Mouse (Mus musculus): ENCODE results near the gene Pds5a. TPM values are rescaled to one million over a fixed set of nuclear protein-coding genes. Genes with fewer than 3 reads are reported as not detected.

The Pds5a gene
- polyA plus RNA-seq, 1 experiment from 2014 or later = 20.3 TPM

- no peak overlapping the region for H3K27ac ChIP-seq (replicated peaks)
- no peak overlapping the region for H3K4me2 ChIP-seq
- H3K27me3 ChIP-seq = no peaks in the 10 kb centered on the region
- H3K36me3 ChIP-seq (replicated peaks) = no peaks in the 10 kb centered on the region
- H3K4me1 ChIP-seq (replicated peaks) = no peaks in the 10 kb centered on the region
- 79% methylated on average over 1 of the region's 1 CpGs for WGBS (ENCODE audit: insufficient replicate concordance)
- no peak overlapping the region for H3K9ac ChIP-seq
- no peak overlapping the region for H3K4me3 ChIP-seq (replicated peaks)
- no peaks in the 10 kb centered on the region for H3K9me3 ChIP-seq (replicated peaks)
- no peak for ATAC-seq (ENCODE audit: insufficient read depth)
These were observed 13.4 kb upstream of the Pds5a start for GRCm38 (mm10) chr5:65711463-65711862.

GRCm38 (mm10) chr5:65710267-65710666 is 12.2 kb upstream of the Pds5a start:
- no peak for ATAC-seq (ENCODE audit: insufficient read depth)
- H3K27me3 ChIP-seq = no peaks in the 10 kb centered on the region
- 47% methylated on average over 8 of the region's 8 CpGs for WGBS (ENCODE audit: insufficient replicate concordance)

GRCm38 (mm10) chr5:65706979-65707378 is 8.9 kb upstream of the Pds5a start:
- H3K4me1 ChIP-seq (replicated peaks) = peaks cover 13% of the 10 kb centered on the region; the same call in 1 of the 2 replicates
- no peak for ATAC-seq (ENCODE audit: insufficient read depth)
- no peaks in the 10 kb centered on the region for H3K27me3 ChIP-seq
- 72% methylated on average over 5 of the region's 5 CpGs for WGBS (ENCODE audit: insufficient replicate concordance)
- no peak overlapping the region for H3K27ac ChIP-seq (replicated peaks)
- no peak overlapping the region for H3K4me2 ChIP-seq
- H3K9me3 ChIP-seq (replicated peaks) = no peaks in the 10 kb centered on the region
- H3K9ac ChIP-seq = no peak overlapping the region
- no peak overlapping the region for H3K4me3 ChIP-seq (replicated peaks)
- no peaks in the 10 kb centered on the region for H3K36me3 ChIP-seq (replicated peaks)

More at GRCm38 (mm10) chr5:65710267-65710666, 12.2 kb upstream of the Pds5a start:
- Histone ChIP-seq H3K36me3 (replicated peaks) (no peaks in the 10 kb centered on the region), H3K9ac (no peak overlapping the region), H3K4me3 (replicated peaks) (no peak overlapping the region), H3K4me1 (replicated peaks) (0 out of 2 replicates have a peak, but pooled peaks cover 1% of the 10 kb centered on the region), H3K9me3 (replicated peaks) (no peaks in the 10 kb centered on the region), H3K4me2 (no peak overlapping the region), H3K27ac (replicated peaks) (no peak overlapping the region)

GRCm38 (mm10) chr5:65706171-65706570 is 8.1 kb upstream of the Pds5a start:
- WGBS (ENCODE audit: insufficient replicate concordance) = 62% methylated on average over 4 of the region's 4 CpGs
- H3K9ac ChIP-seq = 0 out of 2 replicates have a peak overlapping the region, but pooled peaks have one; percentile 4
- H3K27ac ChIP-seq (replicated peaks) = no peak overlapping the region
- H3K4me1 ChIP-seq (replicated peaks) = peaks cover 13% of the 10 kb centered on the region; the same call in 1 of the 2 replicates
- no peak for ATAC-seq (ENCODE audit: insufficient read depth)
- no peak overlapping the region for H3K4me2 ChIP-seq
- no peaks in the 10 kb centered on the region for H3K36me3 ChIP-seq (replicated peaks)
- H3K27me3 ChIP-seq = no peaks in the 10 kb centered on the region
- H3K4me3 ChIP-seq (replicated peaks) = no peak overlapping the region
- H3K9me3 ChIP-seq (replicated peaks) = no peaks in the 10 kb centered on the region

- WGBS (ENCODE audit: insufficient replicate concordance) = 65% methylated on average over 12 of the region's 12 CpGs
- H3K4me3 ChIP-seq (replicated peaks) = no peak overlapping the region
- H3K9ac ChIP-seq = no peak overlapping the region
- H3K27me3 ChIP-seq = no peaks in the 10 kb centered on the region
- H3K4me1 ChIP-seq (replicated peaks) = peaks cover 13% of the 10 kb centered on the region; the same call in 1 of the 2 replicates
- H3K27ac ChIP-seq (replicated peaks) = no peak overlapping the region
- no peaks in the 10 kb centered on the region for H3K36me3 ChIP-seq (replicated peaks)
- no peak overlapping the region for H3K4me2 ChIP-seq
- H3K9me3 ChIP-seq (replicated peaks) = no peaks in the 10 kb centered on the region
- 0 out of 2 replicates have a peak, but pooled peaks have one; percentile 25 for ATAC-seq (ENCODE audit: insufficient read depth)
These were observed 6.9 kb upstream of the Pds5a start for GRCm38 (mm10) chr5:65704765-65705678.

- ATAC-seq (ENCODE audit: insufficient read depth) = no peak
These were observed 5.2 kb upstream of the Pds5a start for GRCm38 (mm10) chr5:65703261-65703660.

GRCm38 (mm10) chr5:65700102-65700501 is 2.0 kb upstream of the Pds5a start:
- 82% methylated on average over 5 of the region's 5 CpGs for WGBS (ENCODE audit: insufficient replicate concordance)
- H3K27ac ChIP-seq (replicated peaks) = peak overlapping the region; percentile 15; the same call in 1 of the 2 replicates

More at GRCm38 (mm10) chr5:65703261-65703660, 5.2 kb upstream of the Pds5a start:
- no peaks in the 10 kb centered on the region for H3K36me3 ChIP-seq (replicated peaks)
- 43% methylated on average over 9 of the region's 9 CpGs for WGBS (ENCODE audit: insufficient replicate concordance)
- no peak overlapping the region for H3K27ac ChIP-seq (replicated peaks)
- no peaks in the 10 kb centered on the region for H3K9me3 ChIP-seq (replicated peaks)
- H3K9ac ChIP-seq = no peak overlapping the region
- H3K4me1 ChIP-seq (replicated peaks) = peaks cover 28% of the 10 kb centered on the region
- no peaks in the 10 kb centered on the region for H3K27me3 ChIP-seq
- H3K4me3 ChIP-seq (replicated peaks) = no peak overlapping the region
- no peak overlapping the region for H3K4me2 ChIP-seq

GRCm38 (mm10) chr5:65699146-65699545 is 1.1 kb upstream of the Pds5a start:
- H3K9ac ChIP-seq = peak overlapping the region; percentile 96
- H3K36me3 ChIP-seq (replicated peaks) = peaks cover 17% of the 10 kb centered on the region
- no peaks in the 10 kb centered on the region for H3K9me3 ChIP-seq (replicated peaks)
- H3K4me1 ChIP-seq (replicated peaks) = peaks cover 45% of the 10 kb centered on the region
- H3K4me3 ChIP-seq (replicated peaks) = peak overlapping the region; percentile 96
- peak overlapping the region; percentile 87 for H3K4me2 ChIP-seq
- WGBS (ENCODE audit: insufficient replicate concordance) = 51% methylated on average over 10 of the region's 10 CpGs
- H3K27me3 ChIP-seq = no peaks in the 10 kb centered on the region
- ATAC-seq (ENCODE audit: insufficient read depth) = no peak
- H3K27ac ChIP-seq (replicated peaks) = peak overlapping the region; percentile 95

More at GRCm38 (mm10) chr5:65700102-65700501, 2.0 kb upstream of the Pds5a start:
- Histone ChIP-seq H3K27me3 (no peaks in the 10 kb centered on the region), H3K4me1 (replicated peaks) (peaks cover 41% of the 10 kb centered on the region), H3K4me2 (no peak overlapping the region), H3K36me3 (replicated peaks) (peaks cover 9% of the 10 kb centered on the region; the same call in 1 of the 2 replicates), H3K4me3 (replicated peaks) (no peak overlapping the region), H3K9ac (no peak overlapping the region), H3K9me3 (replicated peaks) (no peaks in the 10 kb centered on the region)
- ATAC-seq (ENCODE audit: insufficient read depth) = no peak

GRCm38 (mm10) chr5:65698759-65699136 is 675 bp upstream of the Pds5a start:
- Histone ChIP-seq H3K27me3 (no peaks in the 10 kb centered on the region), H3K4me2 (peak overlapping the region; percentile 87), H3K36me3 (replicated peaks) (peaks cover 20% of the 10 kb centered on the region), H3K27ac (replicated peaks) (peak overlapping the region; percentile 95), H3K9ac (peak overlapping the region; percentile 96), H3K9me3 (replicated peaks) (no peaks in the 10 kb centered on the region), H3K4me3 (replicated peaks) (peak overlapping the region; percentile 96), H3K4me1 (replicated peaks) (peaks cover 49% of the 10 kb centered on the region)
- ATAC-seq (ENCODE audit: insufficient read depth) = no peak
- 18% methylated on average over 6 of the region's 6 CpGs for WGBS (ENCODE audit: insufficient replicate concordance)

- peaks cover 28% of the 10 kb centered on the region for H3K36me3 ChIP-seq (replicated peaks)
- under 1% methylated on average over 44 of the region's 49 CpGs for WGBS (ENCODE audit: insufficient replicate concordance)
- H3K4me1 ChIP-seq (replicated peaks) = peaks cover 42% of the 10 kb centered on the region
- no peaks in the 10 kb centered on the region for H3K27me3 ChIP-seq
- H3K9me3 ChIP-seq (replicated peaks) = no peaks in the 10 kb centered on the region
- peak overlapping the region; percentile 95 for H3K27ac ChIP-seq (replicated peaks)
- H3K4me3 ChIP-seq (replicated peaks) = peak overlapping the region; percentile 96
- ATAC-seq (ENCODE audit: insufficient read depth) = peak; percentile 60
- H3K9ac ChIP-seq = peak overlapping the region; percentile 96
- H3K4me2 ChIP-seq = peak overlapping the region; percentile 87
These were observed 612 bp downstream of the Pds5a start for GRCm38 (mm10) chr5:65697486-65697835.

- peaks cover 33% of the 10 kb centered on the region for H3K36me3 ChIP-seq (replicated peaks)
- WGBS (ENCODE audit: insufficient replicate concordance) = under 1% methylated on average over 58 of the region's 58 CpGs
- H3K27me3 ChIP-seq = no peaks in the 10 kb centered on the region
- peak overlapping the region; percentile 87 for H3K4me2 ChIP-seq
- peaks cover 42% of the 10 kb centered on the region for H3K4me1 ChIP-seq (replicated peaks)
- peak; percentile 23; the same call in 1 of the 2 replicates for ATAC-seq (ENCODE audit: insufficient read depth)
- H3K27ac ChIP-seq (replicated peaks) = peak overlapping the region; percentile 95
- peak overlapping the region; percentile 96 for H3K4me3 ChIP-seq (replicated peaks)
- peak overlapping the region; percentile 96 for H3K9ac ChIP-seq
- H3K9me3 ChIP-seq (replicated peaks) = no peaks in the 10 kb centered on the region
These were observed 1.1 kb downstream of the Pds5a start for GRCm38 (mm10) chr5:65696821-65697485.
